8 mouse cellular contexts compared by ENCODE assay signal in the genomic region with DNA sequence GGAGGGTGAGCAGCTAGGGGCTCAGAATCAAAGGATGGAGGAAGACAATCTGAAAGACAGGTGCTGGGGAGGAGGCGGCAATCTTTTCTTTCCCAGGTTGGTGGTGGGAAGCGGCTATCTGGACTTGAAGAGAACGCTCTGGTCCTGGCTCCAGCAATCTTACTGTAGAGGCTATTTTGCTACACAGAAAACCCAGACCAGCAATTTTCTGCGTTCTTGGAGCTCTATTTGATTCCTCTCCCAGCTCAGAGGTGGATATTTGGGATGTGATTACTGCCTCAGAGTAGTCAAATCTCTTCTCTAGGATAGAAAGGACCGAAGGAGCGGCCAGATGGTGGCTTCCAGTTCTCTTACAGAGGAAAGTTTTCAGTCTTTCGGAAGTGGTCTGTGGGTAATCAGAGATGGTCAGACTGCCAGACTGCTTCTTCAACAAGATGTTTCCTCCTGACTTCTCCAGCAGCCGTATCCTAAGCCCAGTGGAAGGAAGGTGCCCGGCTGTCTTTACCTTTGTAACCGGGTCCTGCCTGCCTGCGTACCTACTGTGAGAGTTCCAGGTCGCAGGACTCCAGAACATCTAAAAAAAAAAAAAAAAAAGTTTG. TPM values are rescaled to one million over a fixed set of nuclear protein-coding genes. Genes with fewer than 3 reads are reported as not detected.
DNase-seq lines count a peak whose midpoint lies in the region; ATAC-seq and TF ChIP-seq lines count a peak whose summit lies in the region.

No protein-coding gene starts in this region.

- DNase-seq in heart, adult 2 months: no peak
- no peak for DNase-seq in heart, adult 9 months (ENCODE audit: low spot score in 2 of 2)
- DNase-seq in right cerebral cortex, postnatal 25 days: peak; percentile 26
- DNase-seq in right cerebral cortex, postnatal 36 days (ENCODE audit: low spot score in 2 of 2): no peak
- no peak for DNase-seq in stomach, postnatal 0 days (ENCODE audit: low spot score)
- no peak for DNase-seq in spleen, postnatal 4 days (ENCODE audit: low spot score in 2 of 2)
- DNase-seq in left cerebral cortex, adult 11 months (ENCODE audit: low spot score): no peak

- H3K27ac ChIP-seq in heart, adult 2 months: peak overlapping the region; percentile 86
- H3K27ac ChIP-seq in limb, embryonic 13.5 days: 0 out of 2 replicates have a peak overlapping the region, but pooled peaks have one; percentile 22
- peak overlapping the region; percentile 76 for H3K27ac ChIP-seq in stomach, postnatal 0 days (replicated peaks)

- no peaks in the 10 kb centered on the region; the same call in 1 of the 2 replicates for H3K36me3 ChIP-seq in heart, adult 2 months (ENCODE audit: control insufficient read depth, insufficient read depth, low read length)
- H3K36me3 ChIP-seq in limb, embryonic 13.5 days: no peaks in the 10 kb centered on the region
- no peaks in the 10 kb centered on the region for H3K36me3 ChIP-seq in stomach, postnatal 0 days (ENCODE audit: control insufficient read depth, insufficient read depth, low read length)

- no peak overlapping the region for H3K4me3 ChIP-seq in heart, adult 2 months
- peak overlapping the region; percentile 76 for H3K4me3 ChIP-seq in limb, embryonic 13.5 days
- 0 out of 2 replicates have a peak overlapping the region, but pooled peaks have one; percentile 6 for H3K4me3 ChIP-seq in stomach, postnatal 0 days (ENCODE audit: low read depth, low read length)

- TF ChIP-seq POLR2A in heart, adult 2 months (IDR thresholded peaks at IDR 0.05; ENCODE audit: insufficient read depth, low read depth, low read length): no peak

- H3K9ac ChIP-seq in heart, adult 2 months (ENCODE audit: low read depth, low read length): no peak overlapping the region
- peak overlapping the region; percentile 95 for H3K9ac ChIP-seq in limb, embryonic 13.5 days
- H3K9ac ChIP-seq in stomach, postnatal 0 days (ENCODE audit: low read length): no peak overlapping the region; the same call in 1 of the 2 replicates

- no peak for ATAC-seq in limb, embryonic 13.5 days (ENCODE audit: low FRiP score, low read depth)
- ATAC-seq in stomach, postnatal 0 days (ENCODE audit: low FRiP score, low TSS enrichment): no peak

- 50% methylated on average over 12 of the region's 12 CpGs for WGBS in heart, adult 2 months
- WGBS in limb, embryonic 13.5 days: 35% methylated on average over 12 of the region's 12 CpGs
- 38% methylated on average over 12 of the region's 12 CpGs for WGBS in stomach, postnatal 0 days

- no peak for TF ChIP-seq EP300 in heart, adult 2 months (IDR thresholded peaks at IDR 0.05; ENCODE audit: insufficient read depth, low read depth, low read length)
- TF ChIP-seq EP300 in stomach, postnatal 0 days (optimal IDR thresholded peaks at IDR 0.05): no peak

- no peak for TF ChIP-seq CTCF in heart, adult 2 months (IDR thresholded peaks at IDR 0.05)
- no peak for TF ChIP-seq CTCF in stomach, postnatal 0 days (IDR thresholded peaks at IDR 0.05; ENCODE audit: low read depth)

- H3K27me3 ChIP-seq in heart, adult 2 months (ENCODE audit: control insufficient read depth, insufficient read depth, low read length): no peaks in the 10 kb centered on the region
- no peaks in the 10 kb centered on the region for H3K27me3 ChIP-seq in limb, embryonic 13.5 days
- H3K27me3 ChIP-seq in stomach, postnatal 0 days (ENCODE audit: control insufficient read depth, insufficient read depth, low read length): no peaks in the 10 kb centered on the region

- intact Hi-C loops in heart, adult 2 months (cut with DNase I): loop anchor here (5.0 kb wide), 1 partner anchor 178 kb away; no protein-coding TSS in a partner anchor

- H3K4me1 ChIP-seq in heart, adult 2 months (ENCODE audit: control insufficient read depth, insufficient read depth, low read length): peaks cover 1% of the 10 kb centered on the region; the same call in 1 of the 2 replicates
- peaks cover 29% of the 10 kb centered on the region for H3K4me1 ChIP-seq in limb, embryonic 13.5 days
- no peaks in the 10 kb centered on the region for H3K4me1 ChIP-seq in stomach, postnatal 0 days (replicated peaks; ENCODE audit: control insufficient read depth, insufficient read depth)

- peak overlapping the region; percentile 91 for H3K4me2 ChIP-seq in limb, embryonic 13.5 days (replicated peaks)
- H3K4me2 ChIP-seq in stomach, postnatal 0 days (replicated peaks; ENCODE audit: low read depth): peak overlapping the region; percentile 98

- H3K9me3 ChIP-seq in limb, embryonic 13.5 days: no peaks in the 10 kb centered on the region
- H3K9me3 ChIP-seq in stomach, postnatal 0 days (ENCODE audit: control insufficient read depth, low read length): no peaks in the 10 kb centered on the region

- no peaks in the 10 kb centered on the region for H3K79me2 ChIP-seq in heart, adult 2 months (replicated peaks; ENCODE audit: control insufficient read depth, insufficient read depth, low read length)

RNA-seq across cellular contexts. Expression of a gene that starts 0.6 kb away (rescaled TPM):
- 1 to 10 TPM; 8.4 to 9.9 TPM for total RNA-seq in heart, adult 2 months (2021)
- 6.0 and 9.9 TPM in 2 replicates for polyA plus RNA-seq in heart, adult 2 months (2012; rRNA removed)
- polyA plus RNA-seq in limb, embryonic 13.5 days (2015; fragmentation: Nextera tagmentation; extraction: Ambion mirVana): 20.3 and 20.6 TPM in 2 replicates
- 7.7 and 7.9 TPM in 2 replicates for polyA plus RNA-seq in stomach, postnatal 0 days (2015; fragmentation: Nextera tagmentation; extraction: Ambion mirVana)

Comparison
In these comparisons a context has a peak if more than half of its experiments do, and no peak if none do; other contexts are left out.
1. H3K27ac ChIP-seq: peak in every context shown above with its lines; median percentile 86 in heart, adult 2 months; 76 in stomach, postnatal 0 days; 22 in limb, embryonic 13.5 days.